Mouse (Mus musculus) retina, postnatal 7 days (tissue): ENCODE data around the gene Bak1.

Source experiments
- DNase-seq: peaks from one replicate; pipeline ENCODE4 v3.0.0-alpha.2; 2012; ENCODE audit warnings: low read depth, low spot score

The Bak1 gene

DNA sequence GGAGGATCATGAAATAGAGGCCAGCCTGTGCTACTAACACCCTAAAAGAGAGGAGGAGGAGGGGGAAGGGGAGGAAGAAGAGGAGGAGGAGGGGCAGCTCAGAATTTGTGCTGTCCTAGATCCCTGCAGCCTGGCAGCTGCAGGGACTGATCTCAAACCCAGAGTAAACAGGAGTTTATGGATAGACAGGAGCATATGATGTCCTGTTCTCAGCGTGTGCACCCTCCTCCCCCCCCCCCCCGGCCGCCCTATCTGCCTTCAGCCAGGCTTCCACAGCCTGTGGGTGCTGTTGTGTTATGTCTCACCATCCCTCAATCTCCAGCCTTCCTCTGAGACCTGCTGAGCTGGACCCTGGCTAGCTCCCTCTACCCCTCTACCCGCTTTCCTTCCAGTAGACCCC is at the start of gene Bak1:
Gene Bak1, minus strand, starts transcription at position 101 of the 400 bp plus-strand sequence.
- DNase-seq = no peak

DNA sequence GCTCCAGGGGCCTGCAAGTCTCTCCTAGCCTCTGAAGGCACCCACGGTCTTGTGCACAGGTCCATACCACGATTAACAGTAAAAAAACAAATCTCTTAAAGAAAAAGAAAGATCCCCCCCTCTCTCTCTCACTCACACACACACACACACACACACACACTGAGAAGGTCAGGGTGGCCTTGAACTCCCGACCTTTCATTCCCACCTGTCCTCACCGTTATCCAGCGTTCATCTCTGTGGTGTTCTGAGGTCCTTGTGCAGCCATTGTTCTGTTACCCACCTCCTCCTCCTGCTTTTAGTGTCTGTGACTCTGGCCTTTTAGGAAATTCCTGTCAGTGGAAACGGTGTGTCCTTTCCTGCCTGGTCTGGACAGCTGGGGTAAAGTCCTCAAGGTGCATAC is 49.7 kb upstream of the Bak1 start:
- DNase-seq = no peak

DNA sequence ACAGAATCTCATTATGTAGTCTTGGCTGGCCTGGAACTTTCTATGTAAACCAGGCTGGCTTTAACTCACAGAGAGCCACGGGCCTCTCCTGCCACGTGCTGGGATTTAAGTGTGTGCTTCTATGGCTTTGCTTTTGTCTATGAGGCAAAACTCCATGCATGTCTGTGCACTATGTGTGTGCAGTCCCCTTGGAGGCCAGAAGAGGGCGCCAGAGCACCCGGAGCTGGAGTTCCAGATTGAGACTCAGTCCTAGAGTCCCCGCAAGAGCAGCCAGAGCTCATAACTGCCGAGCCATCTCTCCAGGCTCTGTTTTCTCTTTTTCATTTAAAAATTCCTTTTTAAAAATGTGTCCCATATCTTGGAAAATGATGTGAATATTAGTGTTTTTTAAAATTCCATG is 49.1 kb upstream of the Bak1 start:
- no peak for DNase-seq

DNA sequence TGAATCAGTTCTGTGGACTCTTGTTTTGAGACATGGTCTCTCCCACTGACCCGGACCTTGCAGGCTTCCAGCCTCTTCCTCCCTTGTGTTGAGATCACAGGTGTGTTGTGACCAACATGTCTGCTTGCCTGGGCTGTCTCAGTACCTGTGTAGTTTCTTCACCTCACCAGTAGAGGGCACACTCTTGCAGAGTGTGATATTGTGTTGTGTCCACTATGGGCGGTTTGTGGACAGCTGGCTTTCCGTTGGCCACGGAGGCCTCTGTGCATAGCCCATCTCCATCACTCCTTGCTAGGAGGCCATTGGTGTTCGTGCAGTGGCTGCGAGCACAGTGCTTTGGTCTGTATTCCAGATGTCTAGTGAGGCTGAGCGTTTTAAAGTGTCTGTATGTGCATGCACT is 48.3 kb upstream of the Bak1 start:
- no peak for DNase-seq

DNA sequence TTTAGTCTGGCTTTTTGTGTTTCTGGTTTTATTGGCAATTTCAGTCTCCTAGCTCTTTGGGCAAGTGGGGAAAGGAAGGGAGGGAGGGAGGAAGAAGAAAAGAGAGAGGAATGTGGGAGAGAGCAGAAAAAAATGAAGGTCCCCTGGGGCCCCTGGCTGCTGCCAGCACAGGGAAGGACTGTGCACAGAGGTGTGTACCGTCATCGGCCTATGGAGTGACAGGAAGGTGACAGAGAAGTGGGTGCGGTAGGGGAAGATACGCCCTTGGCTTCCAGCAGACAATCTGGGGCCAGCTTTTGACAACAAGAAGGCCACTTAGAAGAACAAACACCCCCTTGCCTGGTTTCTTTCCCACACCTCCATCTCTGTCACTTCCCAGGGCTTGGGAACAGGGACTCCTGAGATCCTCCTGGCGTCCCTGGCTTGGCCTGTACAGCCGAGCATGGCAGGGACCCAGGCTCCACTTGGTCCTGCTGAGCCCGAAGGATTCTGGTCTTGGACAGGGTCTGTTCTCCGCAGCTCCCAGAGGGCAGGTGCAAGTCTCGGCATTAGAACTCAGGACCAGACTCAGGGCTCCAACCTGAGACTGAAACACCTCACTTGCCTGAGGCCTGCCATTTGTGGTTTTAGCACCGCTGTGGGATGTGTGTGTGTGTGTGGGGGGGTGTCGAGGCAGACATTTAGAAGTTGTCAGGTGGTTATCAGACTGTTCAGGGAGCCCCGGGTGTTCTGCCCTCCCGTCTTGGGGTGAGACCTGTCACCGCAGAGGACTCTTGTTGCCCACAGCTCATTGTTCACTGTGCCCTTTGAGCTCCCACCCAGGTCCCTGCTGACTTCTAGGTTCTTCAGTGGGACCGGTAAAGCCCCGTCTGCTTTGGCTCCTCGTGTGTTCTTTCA is 46.3 kb upstream of the Bak1 start:
- DNase-seq = no peak

DNA sequence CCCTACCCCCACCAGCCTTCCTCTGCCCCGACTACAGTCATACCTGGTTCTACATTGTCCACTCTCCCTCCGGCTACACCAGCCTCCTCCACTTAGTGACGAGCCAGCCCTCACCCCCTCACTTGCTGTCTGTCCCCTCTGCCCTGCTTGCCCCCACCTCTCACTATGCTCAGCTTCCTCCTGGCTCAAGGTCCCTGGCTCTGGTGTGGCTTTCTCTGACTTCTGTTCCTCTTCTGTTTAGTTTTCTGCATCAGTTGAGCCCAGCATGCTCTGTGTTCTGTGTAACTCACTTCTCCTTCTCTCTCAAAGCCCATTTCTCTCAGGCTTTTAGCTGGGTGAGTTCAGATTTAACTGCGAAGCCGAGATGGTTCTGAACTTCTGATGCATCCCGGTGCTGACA is 45.4 kb upstream of the Bak1 start:
- DNase-seq = no peak

DNA sequence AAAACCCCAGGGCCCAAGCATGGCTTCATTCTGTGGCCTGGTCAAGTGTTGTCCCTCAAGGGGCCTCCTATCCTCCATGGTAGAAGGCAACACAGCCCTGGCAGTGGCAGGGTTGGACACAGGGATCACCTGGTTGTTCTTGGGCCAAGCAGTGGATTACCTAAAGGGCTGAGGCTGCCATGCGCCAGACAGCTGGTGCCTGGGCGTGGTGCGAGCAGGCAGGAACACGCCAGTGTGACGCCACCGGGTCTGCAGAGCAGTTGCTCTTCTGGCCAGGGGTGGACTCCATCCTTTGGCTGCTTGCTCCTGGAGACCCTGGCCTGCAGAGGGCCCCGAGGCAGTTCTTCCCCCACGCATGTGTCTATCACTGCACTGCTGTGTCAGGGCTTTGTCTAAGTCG is 45.0 kb upstream of the Bak1 start:
- DNase-seq = no peak

DNA sequence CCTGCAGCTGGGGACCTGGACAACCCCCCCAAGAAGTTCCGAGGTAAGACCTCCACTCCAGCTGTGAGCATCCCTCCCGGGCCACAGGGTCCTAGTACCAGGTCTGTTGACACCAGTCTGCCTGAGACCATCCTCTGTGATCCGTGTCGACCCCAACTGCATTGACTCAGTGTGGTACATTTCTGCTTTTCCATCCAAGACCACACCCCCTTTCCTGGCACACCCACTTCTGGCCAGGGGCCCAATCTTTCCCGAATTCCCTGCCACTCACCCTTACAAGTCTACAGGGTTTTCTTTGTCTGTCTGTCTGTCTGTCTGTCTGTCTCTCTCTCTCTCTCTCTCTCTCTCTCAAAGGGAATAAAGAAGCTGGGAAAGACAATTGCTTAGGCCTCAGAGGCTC is 44.3 kb upstream of the Bak1 start:
- DNase-seq = no peak

DNA sequence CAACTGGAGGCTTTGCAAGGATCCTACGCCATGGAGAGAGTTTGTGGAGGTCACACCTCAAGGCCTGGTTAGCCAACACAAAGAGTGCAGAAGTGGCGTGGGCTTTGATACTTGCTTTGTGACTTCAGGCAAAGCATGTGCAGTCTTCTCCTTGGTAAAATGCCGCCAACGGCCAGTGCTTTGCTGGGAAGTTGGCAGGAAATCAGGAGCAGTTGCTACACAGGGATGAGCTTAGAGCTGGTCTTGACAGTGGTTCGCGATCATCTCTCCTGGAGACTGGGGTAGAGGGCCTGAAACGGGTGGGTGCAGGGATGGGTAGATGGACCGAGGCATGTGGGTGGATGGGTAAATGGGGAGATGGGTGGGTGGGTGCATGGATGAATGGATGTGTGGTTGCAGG is 43.6 kb upstream of the Bak1 start:
- DNase-seq = no peak

DNA sequence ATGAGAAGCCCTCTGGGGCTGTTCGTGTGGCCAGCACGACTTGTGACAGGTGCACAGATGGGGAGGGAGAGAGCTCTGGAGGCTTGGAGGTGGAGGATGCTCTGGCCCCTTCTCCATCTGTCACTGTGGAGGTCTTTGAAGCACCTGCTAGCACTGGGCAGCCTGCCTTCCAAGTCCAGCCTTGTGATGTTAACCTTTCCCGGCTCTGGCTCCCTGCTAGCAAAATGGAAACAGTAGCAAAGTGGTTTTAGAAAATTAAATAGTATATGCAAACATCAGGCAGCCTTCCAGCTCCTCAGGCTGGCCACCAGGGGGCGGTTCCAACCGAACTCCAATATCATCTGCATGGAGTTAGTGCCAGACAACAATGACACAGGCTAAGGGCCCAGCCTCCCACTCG is 42.8 kb upstream of the Bak1 start:
- DNase-seq = no peak

DNA sequence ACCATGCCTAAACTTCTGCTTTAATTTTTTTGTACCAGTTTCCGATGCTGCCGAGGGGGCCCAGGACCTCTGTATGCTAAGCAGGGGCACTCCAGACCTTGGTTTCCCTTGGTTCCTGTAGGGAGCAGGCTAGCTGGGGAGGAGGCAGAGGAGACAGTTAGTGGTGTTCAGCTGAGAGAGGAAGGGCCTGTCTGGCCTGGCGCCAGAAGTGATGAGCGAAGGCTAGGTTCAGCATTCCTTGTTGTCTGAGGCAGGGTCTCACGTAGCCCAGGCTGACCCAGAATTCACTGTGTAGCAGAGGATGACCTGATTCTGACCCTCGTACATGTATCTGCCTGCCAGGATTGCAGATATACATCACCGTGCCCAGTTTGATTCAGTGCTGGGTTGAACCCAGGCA is 42.1 kb upstream of the Bak1 start:
- no peak for DNase-seq

DNA sequence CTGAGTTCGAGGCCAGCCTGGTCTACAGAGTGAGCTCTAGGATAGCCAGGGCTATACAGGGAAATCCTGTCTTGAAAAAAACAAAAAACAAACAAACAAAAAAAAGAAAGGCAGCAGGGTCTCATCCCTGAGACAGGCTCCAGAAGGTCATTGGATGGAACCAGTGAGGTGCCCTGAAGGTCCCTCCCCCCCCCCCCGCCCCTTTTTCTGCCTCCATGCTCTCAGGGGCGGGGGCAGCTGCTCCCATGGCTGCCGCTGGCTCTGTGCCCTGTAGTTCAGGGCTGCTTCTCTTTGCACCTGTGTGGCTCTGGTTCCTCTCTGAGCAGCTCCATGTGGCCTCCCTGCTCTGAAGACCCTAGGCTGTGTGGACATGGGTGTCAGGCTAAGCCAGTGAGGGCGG is 40.3 kb upstream of the Bak1 start:
- DNase-seq = no peak

DNA sequence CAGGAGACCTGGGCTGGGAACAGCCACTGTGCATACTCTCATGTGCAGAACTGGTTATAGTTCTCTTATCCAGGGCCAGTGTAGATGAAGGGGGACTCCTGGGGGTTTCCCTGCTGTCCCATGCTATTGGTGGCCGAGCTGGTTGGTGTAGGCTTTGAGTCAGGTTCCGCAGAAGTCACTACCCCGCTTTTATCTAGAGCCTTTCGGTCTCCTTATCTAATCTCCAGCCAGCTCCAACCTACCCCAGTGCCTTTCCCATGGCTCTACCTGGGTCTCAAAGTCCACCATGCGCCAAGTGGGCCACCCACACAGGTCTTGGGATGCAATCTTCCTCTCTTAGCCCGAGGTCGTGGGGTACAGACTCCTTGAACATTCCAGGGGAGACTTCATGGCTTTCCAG is 37.3 kb upstream of the Bak1 start:
- no peak for DNase-seq

DNA sequence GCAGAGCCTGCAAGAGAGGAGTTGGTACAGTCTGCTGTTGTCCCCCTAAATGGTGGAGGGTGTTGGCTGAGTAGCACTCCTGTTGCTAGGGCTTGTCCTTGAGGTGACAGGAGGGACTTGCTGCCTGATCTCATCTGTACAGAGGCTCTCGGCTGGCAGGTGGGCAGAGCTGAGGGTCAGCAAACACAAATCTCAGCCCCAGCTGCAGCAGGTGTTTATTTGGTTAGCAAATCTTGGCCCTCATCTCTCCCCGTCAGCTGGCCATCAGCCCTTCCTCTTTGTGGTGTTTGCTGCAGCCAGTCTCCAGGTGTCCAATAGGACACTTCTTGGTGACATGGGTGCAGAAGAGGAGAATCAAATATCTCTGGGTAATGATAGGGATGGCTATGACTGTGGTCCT is 35.4 kb upstream of the Bak1 start:
- no peak for DNase-seq

DNA sequence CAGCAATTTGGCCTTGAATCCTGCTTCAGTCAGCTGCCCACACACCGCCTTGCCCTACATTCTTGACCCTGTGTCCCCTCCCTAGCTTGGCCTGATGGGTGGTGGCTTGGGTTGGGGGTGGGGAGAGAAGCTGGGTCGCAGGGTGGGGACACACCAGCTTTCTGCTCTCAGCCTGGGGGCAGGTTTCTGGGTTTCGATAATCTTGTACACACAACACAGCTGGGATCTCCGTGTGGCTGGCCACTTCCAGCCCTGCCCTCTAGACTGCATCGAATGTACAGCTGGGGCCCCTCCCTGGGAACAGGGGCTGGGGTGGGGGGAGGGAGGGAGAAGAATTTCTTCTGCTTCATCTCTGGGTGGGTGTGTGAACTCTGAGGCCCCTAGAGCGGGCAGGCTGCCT is 34.9 kb upstream of the Bak1 start:
- no peak for DNase-seq

DNA sequence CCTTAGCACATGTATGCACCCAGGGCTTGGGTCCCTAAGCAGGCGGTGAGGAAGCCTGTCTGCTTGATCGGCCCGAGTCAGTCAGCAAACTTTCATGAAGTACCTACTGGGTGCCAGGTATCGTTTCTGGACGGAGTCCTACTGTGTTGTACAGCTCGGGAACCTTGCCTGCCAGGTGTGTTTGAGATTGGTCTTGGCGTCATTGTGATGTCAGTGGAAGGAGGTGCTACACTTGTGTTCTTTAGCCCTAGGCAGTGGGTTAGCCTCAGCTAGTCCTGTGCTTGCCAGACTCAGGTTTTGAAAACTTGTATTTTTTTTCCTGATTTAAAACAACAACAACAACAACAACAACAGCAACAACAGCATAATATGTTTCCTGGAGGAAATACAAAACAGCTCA is 33.9 kb upstream of the Bak1 start:
- no peak for DNase-seq

DNA sequence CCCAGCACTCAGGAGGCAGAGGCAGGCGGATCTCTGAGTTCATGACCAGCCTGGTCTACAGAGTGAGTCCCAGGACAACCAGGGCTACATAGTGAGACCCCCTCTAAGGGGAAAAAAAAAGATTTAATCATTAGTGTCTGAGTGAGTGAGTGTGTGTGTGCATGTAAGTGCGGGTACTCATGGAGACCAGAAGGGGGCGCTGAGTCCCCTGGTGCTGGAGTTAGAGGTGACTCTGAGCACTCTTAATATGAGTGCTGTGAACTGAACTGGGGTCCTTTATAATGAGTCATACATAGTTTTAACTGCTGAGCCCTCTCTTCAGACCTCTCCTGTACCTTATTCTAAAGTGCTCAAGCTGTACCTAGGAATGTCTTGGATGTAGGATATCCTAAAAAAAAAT is 32.9 kb upstream of the Bak1 start:
- DNase-seq = no peak

DNA sequence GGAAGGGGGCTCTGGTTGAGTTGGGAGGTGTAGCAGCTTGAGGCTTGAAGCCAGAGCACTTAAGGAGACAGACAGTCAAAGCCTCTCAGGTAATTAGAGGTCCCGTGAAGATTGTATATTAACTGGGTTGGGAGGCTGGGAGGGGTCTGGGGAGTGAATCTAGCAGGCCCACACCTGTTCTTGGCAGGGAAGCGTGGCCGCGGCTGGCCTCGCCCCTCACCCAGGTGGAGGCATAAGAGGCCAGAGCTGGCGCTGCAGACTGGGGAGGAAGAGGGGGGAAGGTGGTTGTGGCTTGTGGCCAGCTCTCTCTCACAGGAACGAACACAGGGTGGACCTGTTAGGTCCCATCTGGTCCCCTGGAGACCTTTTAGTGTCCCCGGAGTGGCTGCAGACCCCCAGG is 31.9 kb upstream of the Bak1 start:
- no peak for DNase-seq

DNA sequence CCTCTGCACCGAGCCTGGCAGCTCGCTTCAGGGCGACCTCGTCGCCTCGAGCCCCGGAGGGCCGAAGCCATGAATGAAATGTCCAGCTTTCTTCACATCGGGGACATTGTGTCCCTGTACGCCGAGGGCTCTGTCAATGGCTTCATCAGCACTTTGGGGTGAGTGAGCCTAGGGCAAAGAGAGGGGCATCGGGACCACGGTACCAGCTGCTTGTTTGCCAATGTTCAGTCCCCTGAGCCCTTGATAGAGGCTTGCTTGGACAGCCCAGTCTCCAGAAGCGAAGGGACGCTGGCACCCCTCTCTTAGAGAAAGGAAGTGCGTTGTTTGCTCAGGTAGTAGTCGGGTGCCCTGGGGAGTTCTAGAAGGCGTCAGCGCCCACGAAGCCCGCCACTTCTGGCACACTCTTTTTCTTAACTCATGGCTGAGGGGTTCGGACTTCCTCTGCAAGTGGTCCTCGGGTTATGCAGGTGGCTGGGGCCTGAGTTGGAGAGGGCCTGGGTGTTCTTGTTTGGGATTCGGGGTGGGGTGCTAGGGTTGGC is 28.8 kb upstream of the Bak1 start:
- no peak for DNase-seq

DNA sequence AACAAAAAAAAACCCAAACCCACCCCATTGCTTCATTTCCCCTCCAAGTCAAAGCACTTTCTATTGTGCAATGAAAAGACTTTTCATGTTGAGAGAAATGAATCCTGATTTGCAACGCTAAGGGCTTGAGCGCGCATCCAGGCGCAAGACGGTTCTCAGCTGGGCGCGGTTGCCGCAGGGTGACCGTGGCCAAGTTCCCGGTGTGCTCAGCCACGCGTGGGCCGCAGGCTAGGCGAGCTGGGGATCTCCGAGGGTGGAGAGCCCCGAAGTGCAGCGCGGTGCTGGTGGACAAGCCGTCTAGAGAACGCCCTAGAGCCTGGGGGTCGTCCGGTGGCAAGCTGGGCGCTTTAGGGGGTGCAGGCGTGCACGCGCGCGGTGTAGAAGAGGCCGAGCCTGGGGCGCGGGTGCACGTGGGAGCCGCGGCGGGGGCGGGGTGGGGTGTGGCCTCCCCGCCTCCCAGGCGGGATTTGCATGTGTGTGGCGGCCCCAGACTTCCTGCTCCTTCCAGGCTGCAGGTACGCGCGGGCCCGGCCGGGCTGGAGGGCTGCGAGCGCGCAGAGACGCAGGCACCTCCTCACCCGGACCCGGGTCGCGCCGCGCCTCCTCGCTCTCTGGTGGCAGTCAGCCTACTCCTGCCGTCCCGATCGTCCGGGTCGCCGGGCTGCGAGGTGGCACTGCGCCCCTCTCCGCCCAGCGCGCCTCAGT is 28.2 kb upstream of the Bak1 start, which contains the start of gene Itpr3:
Gene Itpr3, plus strand, starts transcription at position 493 of the 705 bp plus-strand sequence.
- no peak for DNase-seq

DNA sequence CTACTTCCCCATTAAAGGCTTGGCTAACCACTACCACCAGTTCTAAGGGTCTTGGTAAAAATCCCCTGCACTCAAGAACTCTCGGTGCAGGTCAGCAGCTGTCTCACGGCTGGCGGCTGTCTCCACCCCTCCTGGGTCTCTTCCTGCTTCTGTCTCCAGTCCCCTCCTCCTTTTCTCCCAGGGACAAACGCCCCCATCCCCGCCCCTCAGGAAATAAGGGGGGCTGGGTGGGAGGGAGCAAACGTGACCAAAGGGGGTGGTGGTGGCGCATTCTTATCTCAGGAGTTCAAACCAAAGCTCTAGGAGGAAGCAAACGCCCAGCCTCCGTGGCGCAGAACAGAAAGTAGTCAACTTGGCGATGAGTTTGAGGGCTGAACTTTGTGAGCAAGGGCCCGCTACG is 27.4 kb upstream of the Bak1 start:
- no peak for DNase-seq

DNA sequence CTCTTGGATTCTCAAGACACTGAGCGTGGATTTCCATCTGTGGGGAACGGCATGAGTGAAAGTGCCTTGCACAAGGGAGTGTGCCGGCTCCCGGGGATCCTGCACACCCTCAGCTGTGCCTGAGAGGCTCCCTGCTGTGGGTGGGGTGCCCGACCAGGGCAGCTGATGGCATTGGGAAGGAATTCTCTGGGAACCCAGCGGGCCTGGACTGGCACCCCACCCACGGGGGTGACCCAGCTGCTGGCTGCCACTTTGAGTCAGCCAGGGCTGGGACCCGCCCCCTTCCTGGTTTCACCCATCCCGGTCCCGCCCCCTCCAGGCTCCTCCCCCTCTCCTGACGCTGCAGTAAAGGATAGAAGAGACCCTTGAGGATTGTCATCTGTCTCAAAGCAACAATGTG is 22.7 kb upstream of the Bak1 start:
- no peak for DNase-seq

DNA sequence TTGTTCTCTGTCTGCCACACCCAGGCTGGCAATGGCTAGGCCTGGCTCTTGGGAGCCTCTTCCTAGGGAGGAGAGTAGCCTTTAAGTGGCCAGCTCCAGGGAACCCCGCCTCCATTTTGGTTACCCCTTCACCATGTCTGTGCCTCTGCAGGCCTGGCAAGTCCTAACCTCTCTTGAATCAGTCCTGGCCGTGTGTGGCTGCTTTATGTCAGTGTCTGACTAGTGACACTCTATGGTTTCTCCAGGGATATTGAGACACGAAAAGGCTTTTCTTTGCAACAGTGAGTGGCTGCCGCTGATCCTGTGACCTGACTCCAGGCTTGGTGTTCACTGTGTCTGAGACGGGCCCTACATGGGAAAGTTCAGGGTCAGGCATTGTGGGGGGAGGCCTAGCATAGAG is 22.0 kb upstream of the Bak1 start:
- no peak for DNase-seq
